Mouse (Mus musculus) v-Abl transformed pro-B cells (cell line): ENCODE results near the gene Clasp1.
"Not testable (repeated sequence)": the region's sequence is repeated elsewhere in the genome, so short reads cannot be mapped to it uniquely, and the experiment has no call there.

Experiments used
- in situ Hi-C, 2 experiments: fragments of 400-800 bp; cut with MboI; formaldehyde crosslinking; loops; one replicate each; pipeline ENCODE4 v1.15.1; 2025; ENCODE audit not compliant: unreplicated experiment in 2 of 2

Clasp1 gene

DNA sequence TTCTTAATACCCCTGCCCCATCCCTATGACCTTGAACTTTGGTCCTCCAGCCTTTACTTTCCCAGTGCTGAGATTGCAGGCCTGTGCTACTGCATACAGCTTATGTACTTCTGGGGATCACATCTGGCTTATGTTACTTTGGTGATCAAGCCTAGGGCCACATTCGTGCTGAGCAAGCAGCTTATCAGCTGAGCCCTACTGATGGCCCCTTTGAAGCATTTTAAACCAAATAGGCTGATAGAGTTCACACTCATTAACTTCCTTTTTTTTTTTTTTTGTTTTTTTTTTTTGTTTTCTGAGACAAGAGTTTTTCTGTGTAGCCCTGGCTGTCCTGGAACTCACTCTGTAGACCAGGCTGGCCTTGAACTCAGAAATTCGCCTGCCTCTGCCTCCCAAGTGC lies 164.2 kb downstream of the Clasp1 start:
- in situ Hi-C loops: no loop called here

- in situ Hi-C loops: no loop called here
Measured at GRCm38 (mm10) chr1:118553451-118553850, 164.6 kb downstream of the Clasp1 start.

- in situ Hi-C loops: no loop called here
Measured at GRCm38 (mm10) chr1:118554961-118555360, 166.1 kb downstream of the Clasp1 start.

- in situ Hi-C loops: loop anchor here (5.0 to 10.0 kb wide), 2 partner anchors 195 to 198 kb away; no protein-coding TSS in a partner anchor
Measured at GRCm38 (mm10) chr1:118559716-118560115, 170.9 kb downstream of the Clasp1 start.

DNA sequence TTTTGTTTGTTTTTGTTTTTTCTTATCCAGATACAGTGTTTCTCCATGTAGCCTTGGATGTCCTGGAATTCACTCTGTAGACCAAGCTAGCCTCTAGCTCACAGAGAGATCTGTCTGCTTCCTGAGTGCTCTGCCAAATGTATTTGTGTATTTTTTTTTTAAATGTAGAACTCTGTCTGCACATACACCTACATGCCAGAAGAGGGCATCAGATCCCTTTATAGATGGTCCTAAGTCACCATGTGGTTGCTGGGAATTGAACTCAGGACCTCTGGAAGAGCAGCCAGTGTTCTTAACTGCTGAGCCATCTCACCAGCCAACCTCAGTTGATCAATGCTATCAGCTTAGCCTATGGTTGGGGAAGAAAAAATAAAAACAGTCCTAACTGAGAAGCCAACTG lies 175.7 kb downstream of the Clasp1 start:
- in situ Hi-C loops: loop anchor here (5.0 to 10.0 kb wide), 2 partner anchors 190 to 193 kb away; no protein-coding TSS in a partner anchor

DNA sequence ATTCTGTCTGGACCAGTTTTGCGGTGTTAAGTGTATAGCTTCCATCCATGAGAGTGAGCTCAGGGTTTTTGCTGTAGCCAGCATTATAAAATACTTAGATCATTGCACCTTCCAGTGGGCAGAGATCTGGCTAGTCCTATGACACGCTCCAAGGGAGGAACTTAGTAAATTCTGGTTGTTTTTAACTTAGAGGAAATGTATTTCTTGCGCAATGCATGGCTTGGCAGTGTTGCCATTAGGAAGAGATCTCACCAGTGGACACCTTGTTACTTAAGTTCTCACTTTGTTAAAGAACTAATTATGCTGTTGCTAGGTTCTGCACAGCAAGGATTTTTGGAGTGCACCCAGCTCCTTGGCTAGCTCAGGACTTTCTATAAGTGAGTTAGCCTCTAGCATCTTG lies 178.8 kb downstream of the Clasp1 start:
- in situ Hi-C loops: loop anchor here in 1 of 2 experiments (10.0 kb wide), 1 partner anchor 187 kb away; no protein-coding TSS in a partner anchor

DNA sequence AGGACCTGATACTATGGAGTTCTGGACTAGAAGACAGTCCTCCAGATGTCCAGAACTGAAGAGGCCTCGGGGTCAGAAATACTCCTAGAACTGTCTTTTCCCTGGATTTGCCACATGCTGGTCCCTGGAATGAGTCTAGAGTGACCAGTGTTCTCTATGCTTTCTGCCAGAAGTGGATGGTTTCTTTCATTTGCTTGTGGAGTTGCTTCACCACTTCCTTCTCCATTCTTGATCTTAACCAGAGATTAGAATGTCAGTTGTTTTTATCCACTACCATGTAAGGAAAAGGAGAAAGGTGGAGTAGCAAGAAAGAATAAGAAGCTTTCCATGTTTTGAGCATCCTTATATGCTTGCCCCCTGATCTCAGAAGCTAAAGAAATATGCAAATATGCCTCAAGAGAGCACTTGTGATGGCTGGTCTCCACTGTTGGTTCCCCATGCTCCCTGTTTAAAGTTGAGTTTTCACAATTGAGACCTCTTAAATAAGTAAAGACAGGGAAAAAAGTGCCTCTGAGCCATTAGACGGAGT lies 191.4 kb downstream of the Clasp1 start:
- in situ Hi-C loops: no loop called here

- in situ Hi-C loops: no loop called here
Measured at GRCm38 (mm10) chr1:118581179-118581578, 192.3 kb downstream of the Clasp1 start.

DNA sequence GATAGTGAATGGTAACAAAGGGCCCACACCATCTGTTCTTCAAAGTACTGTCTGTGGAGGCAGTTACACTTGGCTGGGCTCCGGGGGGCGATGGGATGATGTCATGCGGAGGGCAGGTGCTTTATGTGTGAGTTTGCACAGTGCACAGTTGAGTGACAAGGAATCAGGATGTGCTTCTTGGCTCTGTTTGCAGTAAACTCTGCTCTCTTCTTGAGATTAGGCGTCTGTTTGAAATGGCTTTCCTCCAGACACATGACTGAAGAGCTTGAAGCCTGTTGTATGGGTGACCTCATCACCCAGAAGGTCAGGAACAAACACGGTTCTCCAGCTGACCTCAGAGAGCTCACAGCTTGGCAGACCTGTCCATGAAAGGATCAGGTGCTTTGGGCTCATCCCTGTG lies 200.9 kb downstream of the Clasp1 start:
- in situ Hi-C loops: no loop called here

GRCm38 (mm10) chr1:118592933-118593332 lies 204.1 kb downstream of the Clasp1 start:
- in situ Hi-C loops: no loop called here

- in situ Hi-C loops: no loop called here
Measured at GRCm38 (mm10) chr1:118595395-118595794, 206.5 kb downstream of the Clasp1 start.

DNA sequence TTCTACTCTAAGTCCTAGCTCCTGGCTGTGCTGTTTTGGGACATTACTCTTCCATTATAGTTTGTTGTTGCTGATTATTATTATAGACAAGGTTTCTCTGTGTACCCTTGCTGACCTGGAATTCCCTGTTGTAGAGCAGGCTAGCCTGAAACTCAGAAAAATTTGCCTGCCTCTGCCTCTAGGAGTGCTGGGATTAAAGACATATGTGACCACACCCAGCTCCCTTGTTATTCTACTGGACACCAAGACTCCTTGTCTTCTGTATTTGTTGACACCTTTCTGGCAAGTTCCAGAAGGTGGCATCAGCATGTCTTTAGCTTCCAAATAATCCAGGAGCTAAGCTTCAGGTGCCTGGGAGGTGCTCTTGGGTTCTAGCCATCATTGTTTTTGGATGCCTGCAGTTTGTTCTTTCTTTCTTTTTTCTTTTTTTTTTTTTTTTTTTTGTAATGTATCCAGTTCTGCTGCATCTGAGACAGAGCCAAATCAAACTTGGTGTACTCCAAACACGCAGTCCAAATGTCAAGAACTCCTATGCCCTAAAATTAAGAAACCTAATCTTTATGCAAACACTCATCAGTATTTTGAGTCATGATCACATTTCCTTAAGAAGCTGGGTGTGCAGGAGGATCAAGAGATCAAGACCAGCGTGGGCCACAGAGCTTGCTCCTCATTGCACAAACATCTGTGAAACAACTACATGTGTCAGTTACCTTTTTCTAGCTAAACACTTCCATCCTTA lies 208.8 kb downstream of the Clasp1 start:
- in situ Hi-C loops: no loop called here

- in situ Hi-C loops: no loop called here
Measured at GRCm38 (mm10) chr1:118598339-118598738, 209.5 kb downstream of the Clasp1 start.

GRCm38 (mm10) chr1:118613631-118614183 lies 224.8 kb downstream of the Clasp1 start:
- in situ Hi-C loops: no loop called here

DNA sequence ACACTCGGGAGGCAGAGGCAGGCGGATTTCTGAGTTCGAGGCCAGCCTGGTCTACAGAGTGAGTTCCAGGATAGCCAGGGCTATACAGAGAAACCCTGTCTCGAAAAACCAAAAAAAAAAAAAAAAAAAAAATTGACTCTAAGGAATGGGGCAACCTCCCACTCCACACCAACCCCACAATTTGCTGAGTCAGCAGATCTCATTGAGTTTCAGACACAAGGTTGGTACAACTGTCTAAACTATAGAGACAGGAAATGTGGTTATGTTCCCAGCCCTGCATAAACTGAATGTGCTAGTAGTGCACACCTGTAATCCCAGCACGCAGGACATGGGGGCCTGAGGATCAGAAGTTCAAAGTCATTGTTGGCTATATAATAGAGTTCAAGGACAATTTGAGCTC lies 232.2 kb downstream of the Clasp1 start:
- in situ Hi-C loops: not testable (repeated sequence)

DNA sequence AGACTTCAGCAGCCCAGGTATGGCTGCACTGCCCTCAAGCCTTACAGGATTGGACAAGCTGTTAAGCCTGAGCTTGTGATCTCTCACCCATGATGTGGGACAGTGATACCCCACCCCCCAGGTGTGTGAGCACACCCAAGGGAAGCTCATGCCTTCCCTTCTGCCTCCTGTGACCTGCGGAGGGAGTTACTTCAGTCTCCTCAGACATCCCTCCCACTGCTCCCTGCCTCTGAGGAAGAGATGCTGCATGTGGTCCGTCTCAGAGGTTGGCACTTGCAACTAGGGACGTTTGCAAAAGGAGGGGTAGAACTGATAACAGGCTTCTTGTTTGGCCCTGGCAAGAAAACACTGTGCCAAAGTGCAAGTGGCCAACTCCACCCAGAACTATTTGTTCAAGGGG lies 234.0 kb downstream of the Clasp1 start:
- in situ Hi-C loops: no loop called here

DNA sequence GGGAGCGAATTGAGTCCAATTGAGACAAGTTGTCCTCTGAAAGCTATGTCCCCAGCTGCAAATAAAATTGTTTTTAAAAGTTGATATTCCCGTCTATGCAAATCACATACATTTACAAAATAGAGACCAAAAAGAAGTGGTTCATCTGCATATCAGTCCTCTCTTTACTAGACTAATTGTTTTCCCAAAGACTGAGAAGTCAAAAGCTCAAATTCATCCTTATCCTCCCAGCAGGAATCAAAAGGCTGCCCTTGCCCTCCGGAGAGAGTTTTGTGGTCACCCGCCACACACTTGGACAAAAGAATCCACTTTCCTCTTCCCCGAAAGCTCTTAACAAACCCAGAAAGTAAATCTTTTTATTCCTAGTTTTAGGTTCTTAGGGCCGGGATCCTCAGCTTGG lies 236.6 kb downstream of the Clasp1 start:
- in situ Hi-C loops: no loop called here

DNA sequence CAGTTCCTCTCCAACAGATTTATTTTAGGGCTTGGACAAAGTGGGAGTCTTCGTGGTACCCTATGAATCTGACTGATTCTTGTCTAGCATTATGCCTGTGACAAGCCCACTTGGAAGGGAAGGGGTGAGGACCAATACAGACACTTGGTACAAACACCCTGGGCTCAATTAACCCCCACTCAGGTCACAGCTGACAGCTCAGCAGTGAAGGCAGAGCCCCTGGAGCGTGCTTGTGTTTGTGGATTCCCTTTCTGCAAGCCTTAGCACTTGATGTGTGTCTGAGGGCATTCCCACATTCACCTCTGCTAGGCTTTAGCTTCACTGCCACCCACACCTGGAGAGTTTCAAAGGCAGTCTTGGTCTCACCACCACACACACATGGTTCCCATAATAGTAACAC lies 237.1 kb downstream of the Clasp1 start:
- in situ Hi-C loops: no loop called here

DNA sequence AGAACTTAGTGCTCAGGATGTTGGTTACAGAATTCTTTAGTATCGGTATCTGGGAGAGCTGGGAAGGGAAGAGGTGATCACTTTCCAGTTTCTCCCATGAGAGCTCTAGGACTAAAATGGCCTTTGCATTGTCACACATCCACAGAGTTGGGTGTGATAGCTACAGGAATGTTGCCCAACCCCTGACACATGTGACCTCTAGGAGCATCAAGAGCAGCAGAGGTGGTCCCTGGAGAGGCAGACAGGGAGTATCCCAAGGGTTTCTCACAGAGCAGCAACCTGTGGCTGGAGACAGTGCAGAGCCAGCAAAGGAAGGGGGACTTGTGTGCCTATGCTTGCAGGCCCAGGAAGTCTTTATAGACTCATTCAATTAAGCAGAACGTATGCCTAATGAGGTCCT lies 237.6 kb downstream of the Clasp1 start:
- in situ Hi-C loops: no loop called here

GRCm38 (mm10) chr1:118627781-118628464 lies 239.1 kb downstream of the Clasp1 start, which contains the start of gene Tfcp2l1:
TSS of gene Tfcp2l1 (plus strand) at chr1:118627945.
- in situ Hi-C loops: no loop called here

- in situ Hi-C loops: no loop called here
Measured at GRCm38 (mm10) chr1:118633415-118633980, 244.6 kb downstream of the Clasp1 start.
